Mouse (Mus musculus) heart, adult 2 months (tissue): ENCODE results near the gene Sh3gl2. TPM values are rescaled to one million over a fixed set of nuclear protein-coding genes. Genes with fewer than 3 reads are reported as not detected.

Experiments
- DNase-seq, 2 experiments: peaks; one replicate each; pipeline ENCODE4 v3.0.0; 2021
- H3K27ac ChIP-seq: fragments of 200-600 bp; 2 replicates; pipeline ENCODE4 v1.8.1; 2022
- H3K27me3 ChIP-seq: fragments of 200-500 bp; 2 replicates; pipeline ENCODE4 v1.6.1; 2012; ENCODE audit warnings: mild to moderate bottlenecking, low read length, inconsistent platforms, mixed read lengths; ENCODE audit not compliant: control insufficient read depth, insufficient read depth
- H3K36me3 ChIP-seq: fragments of 200-500 bp; 2 replicates; pipeline ENCODE4 v1.6.1; 2012; ENCODE audit warnings: low read length, inconsistent platforms; ENCODE audit not compliant: control insufficient read depth, insufficient read depth
- H3K4me1 ChIP-seq: fragments of 200-500 bp; 2 replicates; pipeline ENCODE4 v1.6.1; 2011; ENCODE audit warnings: low read length; ENCODE audit not compliant: control insufficient read depth, insufficient read depth
- H3K4me3 ChIP-seq: fragments of 200-600 bp; 2 replicates; pipeline ENCODE4 v1.8.1; 2022
- H3K79me2 ChIP-seq: fragments of 200-500 bp; replicated peaks from 2 replicates; pipeline ENCODE4 v1.6.1; 2012; ENCODE audit warnings: mild to moderate bottlenecking, inconsistent platforms, low read length, moderate library complexity, mixed read lengths; ENCODE audit not compliant: control insufficient read depth, insufficient read depth
- H3K9ac ChIP-seq: fragments of 200-500 bp; 2 replicates; pipeline ENCODE4 v1.6.1; 2012; ENCODE audit warnings: low read depth, mild to moderate bottlenecking, control low read depth, inconsistent platforms, low read length, mixed read lengths
- CTCF ChIP-seq: fragments of 200-600 bp; IDR thresholded peaks from 2 replicates; pipeline ENCODE4 v1.8.1; 2022; ENCODE audit warnings: antibody characterized with exemption, mild to moderate bottlenecking, moderate library complexity
- EP300 ChIP-seq: fragments of 200-500 bp; IDR thresholded peaks from 2 replicates; pipeline ENCODE4 v1.6.1; 2011; ENCODE audit warnings: low read depth, low read length, control low read depth; ENCODE audit not compliant: insufficient read depth
- POLR2A ChIP-seq: fragments of 200-500 bp; IDR thresholded peaks from 2 replicates; pipeline ENCODE4 v1.6.1; 2011; ENCODE audit warnings: mild to moderate bottlenecking, low read depth, low read length, control low read depth; ENCODE audit not compliant: insufficient read depth
- WGBS: fragments of 180-500 bp; shearing (Covaris S2); methylation state at CpG from one replicate; pipeline ENCODE4 v1.1.7; 2018; 5-methylcytosine and 5-hydroxymethylcytosine counted together
- intact Hi-C: fragments of 180-260 bp; cut with DNase I; formaldehyde crosslinking; loops from one replicate; pipeline ENCODE4 v1.15.1; 2025
- polyA plus RNA-seq: library from polyadenylated mRNA; depleted of rRNA; stranded (reverse); fragments of >200 nt; gene quantifications from 2 replicates; pipeline ENCODE4 v1.2.3, GENCODE M21; 2012
- total RNA-seq, 2 experiments: library from RNA; stranded (reverse); gene quantifications; 2 replicates each; pipeline ENCODE4 v1.2.3; 2021

Sh3gl2 gene
- total and polyA plus RNA-seq, 3 experiments = 0.62 to 6.7 (median 5.4) TPM

GRCm38 (mm10) chr4:85686160-85686559 lies 481.2 kb downstream of the Sh3gl2 start:
- TF ChIP-seq EP300 (no peak), POLR2A (no peak), CTCF (no peak)
- Histone ChIP-seq H3K27me3 (no peaks in the 10 kb centered on the region; the same call in 1 of the 2 replicates), H3K27ac (no peak overlapping the region), H3K4me1 (no peaks in the 10 kb centered on the region), H3K79me2 (no peaks in the 10 kb centered on the region), H3K9ac (no peak overlapping the region), H3K36me3 (no peaks in the 10 kb centered on the region), H3K4me3 (no peak overlapping the region)
- DNase-seq = no peak
- intact Hi-C loops = no loop called here
- 48% methylated on average over 4 of the region's 4 CpGs for WGBS
